Comparison of ENCODE assay signal across 11 mouse cellular contexts in the genomic region with DNA sequence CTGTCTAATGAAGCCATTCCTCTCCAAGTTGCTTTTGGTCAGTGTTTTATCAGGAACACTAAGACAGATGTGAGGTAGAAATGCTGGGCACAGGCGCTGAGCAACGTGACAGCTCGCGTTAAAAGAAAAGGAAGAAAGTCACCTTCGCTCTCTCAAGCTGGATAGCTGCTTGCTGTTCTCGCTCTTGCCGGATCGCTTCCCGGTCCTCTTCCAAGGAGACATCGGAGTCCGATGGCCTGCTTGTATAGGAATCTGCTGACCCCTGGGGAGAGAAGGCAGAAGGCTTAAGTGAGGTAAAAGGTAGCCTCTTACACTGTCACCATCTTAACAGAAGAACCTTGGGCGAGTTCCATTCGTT.
"Had no signal": no experiment of that assay in that cellular context is flagged by ENCODE, and none has a peak within 500 bp of the region (broad histone marks: within the 10 kb centered on the region; RNA-seq: fewer than 3 reads in every experiment).

No protein-coding gene starts in this region.

- H3K9ac ChIP-seq: limb, embryonic 13.5 days; liver, embryonic 12.5 days; neural tube, embryonic 15.5 days had no signal

- H3K27me3 ChIP-seq: liver, embryonic 12.5 days; neural tube, embryonic 15.5 days had no signal

- H3K36me3 ChIP-seq: limb, embryonic 13.5 days; liver, embryonic 12.5 days; midbrain, embryonic 10.5 days had no signal

- H3K4me1 ChIP-seq: midbrain, embryonic 10.5 days; neural tube, embryonic 15.5 days had no signal

- H3K4me2 ChIP-seq: limb, embryonic 13.5 days; liver, embryonic 12.5 days; neural tube, embryonic 15.5 days had no signal

- H3K27ac ChIP-seq: limb, embryonic 13.5 days; liver, embryonic 12.5 days; midbrain, embryonic 10.5 days; neural tube, embryonic 15.5 days had no signal

- H3K9me3 ChIP-seq: limb, embryonic 13.5 days; liver, embryonic 12.5 days; midbrain, embryonic 10.5 days; neural tube, embryonic 15.5 days had no signal

- ATAC-seq: liver, embryonic 12.5 days had no signal

- DNase-seq: kidney, postnatal 10 days; left cerebral cortex, postnatal 4 days; midbrain, embryonic 14.5 days; right cerebral cortex, adult 18-20 months; right cerebral cortex, postnatal 25 days; thymus, postnatal 36 days had no signal

- H3K4me3 ChIP-seq: limb, embryonic 13.5 days; liver, embryonic 12.5 days; midbrain, embryonic 10.5 days; myocyte; neural tube, embryonic 15.5 days had no signal
